Mouse (Mus musculus) adrenal gland, adult 8-10 months (tissue): ENCODE measurements around the gene Gbe1. TPM values are rescaled to one million over a fixed set of nuclear protein-coding genes. Genes with fewer than 3 reads are reported as not detected.

Source experiments
- DNase-seq: peaks from one replicate; pipeline ENCODE4 v3.0.0; 2022
- total RNA-seq, 4 experiments: library from RNA; stranded (reverse); gene quantifications; 2 replicates each; pipeline ENCODE4 v1.2.4; 2022

Gbe1 gene
- total RNA-seq, 4 experiments from 2014 or later: 22.0 to 54.2 (median 37.2) TPM

DNA sequence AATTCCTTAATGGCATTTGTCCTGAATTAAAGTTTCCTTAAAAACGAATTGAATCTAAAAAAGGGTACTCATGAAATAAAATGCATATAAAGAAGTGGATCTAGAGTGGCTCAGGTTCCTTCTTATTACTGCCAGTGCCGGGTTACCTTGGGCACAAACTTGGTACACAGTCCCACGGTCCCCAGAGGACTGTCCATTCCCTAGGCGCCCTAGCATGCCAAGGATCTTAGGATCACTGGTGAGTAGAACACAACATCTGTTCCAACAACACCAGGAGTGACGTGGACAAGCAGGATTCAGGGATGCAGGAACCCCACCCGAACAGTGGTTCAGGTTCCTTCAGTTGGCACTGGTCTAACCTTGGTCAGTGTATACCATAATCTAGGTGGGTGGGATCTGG, 44.6 kb downstream of the Gbe1 start:
- DNase-seq: peak; percentile 11

DNA sequence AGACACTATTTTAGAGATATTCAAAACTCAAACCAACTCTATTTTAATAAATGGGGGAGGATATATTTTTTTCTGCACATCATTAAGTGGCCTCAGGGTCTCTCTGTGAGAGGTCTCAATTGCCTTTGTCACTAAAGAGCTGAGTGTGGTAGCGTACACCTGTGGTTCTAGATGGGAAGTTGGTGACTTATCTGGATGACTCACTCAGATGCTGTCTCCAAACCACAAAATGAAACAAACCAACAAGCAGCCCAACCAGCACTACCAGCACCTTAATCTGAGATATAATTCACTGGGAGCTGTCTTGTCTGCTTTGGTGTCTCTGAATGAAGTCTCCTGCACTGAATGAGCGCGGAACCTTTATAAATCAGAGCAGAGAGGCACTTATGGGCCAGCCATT, 51.5 kb downstream of the Gbe1 start:
- DNase-seq: no peak

DNA sequence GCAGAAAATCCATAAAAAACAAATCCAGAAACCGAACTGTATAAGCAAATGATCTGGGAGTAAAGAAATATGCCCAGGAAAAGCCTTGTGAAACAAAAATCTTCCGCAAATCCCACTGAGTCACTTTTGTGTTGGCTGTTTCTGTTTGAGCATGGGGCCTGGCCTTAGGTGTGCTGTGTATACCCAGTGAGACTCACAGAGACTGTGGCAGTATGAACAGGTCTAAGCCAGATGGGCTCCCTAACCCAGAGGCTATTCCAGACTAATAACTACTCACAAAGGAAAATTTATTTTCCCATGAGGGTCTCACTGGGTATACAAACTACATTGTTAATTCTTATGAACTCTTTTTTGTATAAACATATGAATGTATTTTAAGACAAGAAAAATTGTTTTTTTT, 67.3 kb downstream of the Gbe1 start:
- DNase-seq: no peak

DNA sequence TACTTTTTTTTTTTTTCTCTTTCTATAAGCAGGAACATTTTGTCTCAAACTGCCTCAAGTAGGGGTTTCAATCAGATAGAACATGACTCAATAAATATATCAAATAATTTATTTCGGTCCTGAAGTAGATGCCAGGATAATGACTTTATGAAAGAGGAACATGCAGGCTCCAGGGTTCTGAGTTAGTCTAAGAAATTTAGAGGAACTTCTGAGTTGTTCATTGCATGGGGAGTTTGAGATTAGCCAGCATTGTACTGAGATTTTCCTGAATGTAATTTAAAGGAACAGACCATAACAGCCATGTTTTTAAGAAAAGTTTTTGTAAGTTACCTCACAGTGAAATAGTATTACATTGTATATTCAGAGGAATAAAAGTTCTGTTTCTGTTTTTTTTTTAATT, 71.7 kb downstream of the Gbe1 start:
- DNase-seq: no peak

DNA sequence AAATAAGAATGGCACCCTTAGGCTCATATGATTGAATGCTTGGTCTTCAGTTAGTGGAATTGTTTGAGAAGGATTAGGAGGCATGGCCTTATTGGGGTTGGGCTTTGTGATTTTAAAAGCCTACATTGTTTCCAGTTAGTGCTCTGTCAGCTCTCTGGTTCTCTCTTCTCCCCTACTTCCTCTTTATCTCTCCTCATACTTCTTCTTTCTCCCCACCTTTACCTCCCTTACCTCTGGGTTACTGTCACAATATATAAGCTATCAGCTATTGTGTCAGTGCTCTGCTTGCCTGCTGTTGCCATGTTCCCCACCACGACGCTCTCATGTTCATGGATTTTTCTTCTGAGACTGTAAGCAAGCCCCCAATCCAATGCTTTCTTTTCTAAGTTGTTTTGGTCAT, 73.6 kb downstream of the Gbe1 start:
- DNase-seq: no peak

DNA sequence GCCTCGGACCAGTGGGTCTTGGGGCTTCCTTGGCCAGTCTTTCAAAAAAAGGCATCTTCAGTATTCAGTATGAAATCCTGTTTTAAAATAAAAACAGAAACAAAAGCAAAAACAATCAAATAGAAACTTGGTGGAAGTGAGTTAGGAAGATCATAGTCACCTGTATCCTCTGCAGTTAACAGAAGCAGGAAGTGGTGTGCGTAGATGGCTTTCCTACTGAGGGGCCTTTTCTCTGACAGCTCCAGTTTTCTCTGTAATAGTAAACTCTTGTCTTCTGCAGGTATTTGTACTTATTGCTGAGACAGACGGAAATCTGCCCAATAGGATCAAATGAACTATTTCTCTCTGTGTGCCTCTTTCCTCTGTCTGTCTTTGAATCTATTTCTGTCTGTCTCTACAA, 81.5 kb downstream of the Gbe1 start:
- no peak for DNase-seq

DNA sequence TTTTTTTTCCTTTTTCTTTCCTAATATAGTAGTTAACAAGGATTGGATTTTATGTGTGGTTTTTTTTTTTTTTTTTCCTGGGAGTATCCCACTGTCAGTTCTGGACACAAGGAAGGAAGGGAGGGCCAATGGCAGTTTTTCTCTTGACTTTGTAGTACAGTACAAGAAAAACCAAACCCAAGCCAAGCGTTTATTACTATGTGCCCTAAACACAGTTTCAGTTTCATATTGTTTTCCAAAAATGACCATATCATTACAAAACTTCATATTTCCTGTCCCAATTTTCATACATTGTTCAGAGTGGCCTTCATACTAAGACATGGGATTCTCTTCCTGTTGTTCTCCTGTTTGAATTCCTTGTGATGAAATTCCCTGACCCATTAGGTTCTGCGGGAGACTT, 94.0 kb downstream of the Gbe1 start:
- no peak for DNase-seq

DNA sequence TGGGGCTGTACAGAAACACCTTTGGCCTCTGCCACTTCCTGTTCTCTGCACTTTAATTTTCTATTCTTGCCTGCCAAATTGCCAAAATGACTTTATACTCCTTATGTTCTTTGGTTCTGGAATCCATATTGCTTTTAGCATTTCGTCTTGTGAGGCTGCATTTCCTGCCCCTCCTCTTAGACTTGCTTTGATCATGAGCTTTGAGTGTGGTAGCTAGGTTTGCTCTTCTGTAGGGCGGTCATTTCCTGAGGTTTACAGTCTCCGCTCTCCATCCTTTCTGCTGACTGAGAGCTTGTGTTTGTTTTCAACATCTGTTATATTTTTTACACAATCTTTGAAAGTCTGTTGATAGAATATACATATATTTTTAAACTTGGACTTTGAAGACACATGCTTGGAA, 107.3 kb downstream of the Gbe1 start:
- DNase-seq: no peak

DNA sequence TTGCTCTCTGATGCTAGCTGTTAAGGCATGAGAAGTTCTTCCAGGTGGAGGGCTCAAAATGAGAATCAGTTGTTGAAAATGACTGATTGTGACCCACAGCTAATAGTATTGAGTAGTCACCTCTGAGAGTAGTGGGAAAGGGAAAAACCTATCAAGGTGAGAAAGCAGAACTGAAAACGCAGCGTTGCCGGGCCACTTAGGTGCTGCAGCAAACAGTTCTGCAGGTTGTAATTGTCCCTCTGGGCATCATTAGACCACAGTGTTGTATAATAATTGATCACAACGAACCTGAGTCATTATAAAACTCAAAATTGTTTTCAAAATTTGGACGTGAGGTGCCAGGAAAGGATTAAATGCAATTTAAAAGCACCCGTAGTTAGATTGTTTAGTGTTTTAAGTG, 135.8 kb downstream of the Gbe1 start:
- DNase-seq: no peak

DNA sequence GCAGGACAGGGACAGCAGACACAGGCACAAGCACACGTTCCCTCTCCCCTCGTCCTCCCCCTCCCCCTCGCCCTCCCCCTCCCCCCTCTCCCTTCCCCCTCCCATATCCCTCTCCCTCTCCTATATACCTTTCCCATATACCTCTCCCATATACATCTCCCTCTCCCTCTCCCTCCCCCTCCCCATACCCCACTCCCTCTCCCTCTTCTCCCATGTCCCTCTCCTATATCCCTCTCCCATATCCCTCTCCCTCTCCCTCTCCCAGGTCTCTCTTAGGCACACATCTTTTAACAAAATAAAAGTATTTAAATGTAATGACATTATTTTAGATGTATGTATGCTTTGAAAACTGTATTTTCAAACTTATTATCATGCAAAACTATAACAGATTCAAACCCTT, 161.8 kb downstream of the Gbe1 start:
- DNase-seq: no peak

DNA sequence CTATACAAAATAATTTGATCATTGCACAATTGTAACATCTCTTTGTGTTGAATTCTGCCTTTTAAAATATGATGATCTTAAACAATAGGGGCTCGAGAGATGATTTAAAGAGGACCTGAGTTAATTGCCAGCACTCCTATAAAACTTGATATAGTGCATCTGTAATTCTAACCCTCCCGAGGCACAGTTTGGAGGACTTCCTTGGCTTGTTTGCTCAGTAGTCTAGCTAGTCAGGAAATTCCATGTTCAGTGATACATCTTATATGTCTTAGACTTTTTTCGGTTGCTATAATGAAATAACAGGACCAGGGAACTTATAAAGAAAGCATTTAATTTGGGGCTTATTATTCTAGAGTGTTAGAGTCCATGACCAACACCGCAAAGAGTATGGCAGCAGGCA, 162.4 kb downstream of the Gbe1 start:
- DNase-seq: no peak

DNA sequence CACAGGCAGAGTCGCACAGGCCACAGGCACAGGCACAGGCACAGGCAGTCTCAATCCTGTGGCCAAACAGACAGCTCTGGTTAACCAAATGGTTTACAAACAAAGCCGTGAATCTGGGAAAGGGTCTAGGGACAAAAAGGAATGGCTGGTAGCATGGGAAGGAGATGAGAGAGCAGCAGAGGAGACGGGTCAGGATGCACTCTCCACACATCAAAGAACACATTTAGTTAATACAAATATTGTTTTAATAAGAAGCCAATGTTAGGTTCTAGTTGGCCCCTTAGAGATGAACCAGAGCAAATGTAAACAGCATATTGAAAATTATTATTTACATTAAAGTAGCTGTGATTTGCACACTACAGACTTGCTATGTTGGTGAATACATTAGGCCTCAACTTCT, 166.7 kb downstream of the Gbe1 start:
- DNase-seq: no peak

DNA sequence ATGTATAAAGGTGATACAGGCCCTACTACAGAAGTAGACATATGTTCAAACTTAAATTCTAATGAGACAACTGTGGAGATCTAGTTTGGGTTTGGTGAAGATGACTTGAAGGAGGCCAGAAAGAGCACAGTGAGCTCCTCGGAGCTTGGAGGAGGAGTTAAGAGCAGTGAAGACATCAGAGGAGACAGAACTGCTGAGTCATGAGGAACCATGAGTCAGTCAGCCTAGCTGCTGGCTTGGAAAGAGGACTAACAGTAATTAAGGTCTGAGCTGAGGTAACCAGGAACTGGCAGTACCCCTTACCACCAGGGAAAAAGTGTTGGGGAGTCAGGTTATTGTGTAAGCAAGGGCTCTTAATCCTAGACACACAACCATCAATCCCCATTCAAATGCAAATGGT, 192.7 kb downstream of the Gbe1 start:
- DNase-seq: peak; percentile 4

DNA sequence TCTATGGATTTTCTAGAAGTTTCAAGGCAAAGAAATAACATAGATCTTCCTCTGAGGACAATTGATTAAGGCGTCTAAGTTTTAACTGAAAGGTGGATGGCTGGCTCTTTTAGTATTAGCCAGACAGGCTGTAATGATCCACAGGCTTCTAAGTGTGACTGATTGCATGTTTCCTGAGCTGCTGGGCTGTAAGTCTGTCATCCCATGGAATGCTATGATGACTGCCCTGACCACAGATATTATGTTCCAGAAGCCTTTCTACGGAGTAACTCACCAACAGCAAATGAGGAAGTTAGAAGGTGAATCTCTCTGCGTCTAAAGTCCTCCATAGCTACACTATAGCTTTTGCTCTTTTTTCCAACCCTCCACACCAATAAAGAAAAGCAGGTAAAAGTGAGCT, 197.2 kb downstream of the Gbe1 start:
- no peak for DNase-seq

DNA sequence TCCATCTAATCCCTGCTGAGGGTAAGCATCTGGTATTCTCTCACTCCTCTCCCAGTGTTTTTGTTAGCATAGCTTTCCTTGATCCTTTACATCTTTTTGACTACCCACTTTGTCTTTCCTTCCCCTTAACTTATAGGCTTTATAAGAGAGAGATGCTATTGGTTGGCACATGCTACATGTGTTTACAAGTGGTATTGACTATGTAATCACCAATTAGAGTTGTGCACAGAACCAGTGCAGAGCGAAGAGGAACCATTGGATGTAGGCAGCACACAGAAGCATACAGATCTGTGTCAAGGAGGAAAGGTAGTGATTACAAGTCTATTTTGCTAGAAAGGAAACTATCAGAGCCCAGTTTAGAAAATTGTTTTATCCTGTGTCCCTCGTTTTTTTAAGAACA, 209.1 kb downstream of the Gbe1 start:
- DNase-seq: no peak

DNA sequence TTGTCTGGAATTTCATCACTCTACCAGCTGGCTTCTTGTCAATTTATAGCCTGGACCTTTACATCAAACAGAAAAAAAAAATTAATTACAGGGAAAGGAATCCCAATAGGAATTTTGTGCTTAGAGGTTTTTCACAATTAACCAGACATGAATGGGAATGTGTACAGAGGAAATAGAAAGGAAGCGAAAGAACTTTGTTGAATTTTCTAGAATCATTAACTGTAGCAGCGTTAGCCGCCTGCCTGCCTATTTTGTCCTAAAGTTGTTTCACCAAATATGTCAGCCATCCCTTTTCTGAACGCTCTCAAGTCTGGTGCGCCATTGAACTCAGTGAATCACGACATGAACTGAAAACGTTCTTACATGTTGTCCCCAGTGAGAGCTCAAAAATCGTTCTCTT, 209.8 kb downstream of the Gbe1 start:
- DNase-seq: no peak

DNA sequence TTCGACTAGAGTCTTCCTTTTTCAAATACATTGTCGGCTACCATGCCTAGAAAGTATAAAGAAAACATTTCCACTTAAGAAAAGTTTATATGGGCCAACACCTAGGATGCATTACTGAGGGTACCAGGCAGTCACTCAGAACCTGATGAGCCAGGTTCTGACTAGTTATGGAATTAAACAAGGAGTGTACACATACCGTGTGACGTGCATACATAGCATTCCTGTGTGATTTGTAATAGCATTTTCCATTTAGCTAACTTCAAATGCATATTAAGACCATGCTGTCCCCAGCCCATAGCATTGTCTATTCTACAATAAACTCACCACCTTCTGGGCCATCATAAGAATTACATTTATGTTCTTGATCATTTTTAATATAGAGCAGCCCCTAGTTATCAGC, 210.5 kb downstream of the Gbe1 start:
- no peak for DNase-seq

DNA sequence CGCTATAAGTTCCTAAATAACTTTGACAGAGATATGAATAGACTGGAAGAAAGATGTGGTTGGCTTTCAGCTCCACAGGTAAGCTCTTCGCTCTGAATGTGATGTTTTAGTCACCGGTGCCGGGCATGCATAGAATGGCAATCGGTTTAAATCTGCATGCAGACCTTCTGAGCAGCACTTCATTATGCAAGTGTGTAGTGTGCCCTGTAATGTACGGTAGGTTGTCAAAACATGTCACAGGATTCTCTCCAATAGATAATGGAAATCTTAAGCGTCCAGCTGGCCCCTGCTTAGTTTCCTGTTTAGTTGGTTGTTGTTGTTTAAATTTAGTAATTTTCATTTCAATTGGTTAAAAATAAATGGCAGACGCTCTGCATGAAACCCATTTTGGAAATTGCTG, 213.5 kb downstream of the Gbe1 start:
- DNase-seq: no peak

DNA sequence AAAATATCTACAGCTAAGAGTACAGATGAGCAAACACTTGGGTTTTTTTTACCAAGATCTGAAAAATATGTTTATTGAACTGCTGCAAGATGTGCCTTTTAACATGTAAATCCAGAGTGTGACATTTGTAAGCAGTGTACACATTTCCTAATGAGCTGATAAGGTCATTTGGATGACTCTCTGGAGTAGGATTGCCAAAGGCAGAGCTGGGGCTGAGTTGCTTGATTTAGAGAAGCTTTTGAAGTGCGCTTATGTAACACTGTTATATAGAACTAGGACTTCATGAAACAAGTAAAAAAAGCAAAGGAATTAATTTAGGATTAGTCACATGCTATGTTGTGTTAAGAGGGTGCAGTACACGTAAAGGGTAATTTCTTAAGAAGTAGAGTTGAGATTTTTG, 221.5 kb downstream of the Gbe1 start:
- no peak for DNase-seq

DNA sequence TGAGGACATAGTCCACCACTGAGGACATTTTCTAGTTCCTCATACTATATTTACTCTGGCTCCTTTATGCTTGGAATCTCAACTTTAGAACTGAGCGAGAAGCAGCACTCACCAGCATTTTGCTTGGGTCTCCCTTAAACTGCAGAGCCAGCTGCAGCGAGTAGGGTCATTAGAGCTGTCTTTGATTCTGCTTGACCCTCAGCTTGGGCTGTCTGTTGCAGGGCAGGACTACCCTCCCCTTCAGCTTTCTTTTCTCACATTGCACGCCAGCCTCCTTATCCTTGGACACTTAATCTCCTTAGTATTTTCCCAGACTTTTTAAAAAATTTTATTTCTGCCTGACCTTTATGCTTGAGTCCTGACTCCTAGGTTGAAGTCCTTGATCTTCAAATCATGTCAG, 237.1 kb downstream of the Gbe1 start:
- DNase-seq: no peak

DNA sequence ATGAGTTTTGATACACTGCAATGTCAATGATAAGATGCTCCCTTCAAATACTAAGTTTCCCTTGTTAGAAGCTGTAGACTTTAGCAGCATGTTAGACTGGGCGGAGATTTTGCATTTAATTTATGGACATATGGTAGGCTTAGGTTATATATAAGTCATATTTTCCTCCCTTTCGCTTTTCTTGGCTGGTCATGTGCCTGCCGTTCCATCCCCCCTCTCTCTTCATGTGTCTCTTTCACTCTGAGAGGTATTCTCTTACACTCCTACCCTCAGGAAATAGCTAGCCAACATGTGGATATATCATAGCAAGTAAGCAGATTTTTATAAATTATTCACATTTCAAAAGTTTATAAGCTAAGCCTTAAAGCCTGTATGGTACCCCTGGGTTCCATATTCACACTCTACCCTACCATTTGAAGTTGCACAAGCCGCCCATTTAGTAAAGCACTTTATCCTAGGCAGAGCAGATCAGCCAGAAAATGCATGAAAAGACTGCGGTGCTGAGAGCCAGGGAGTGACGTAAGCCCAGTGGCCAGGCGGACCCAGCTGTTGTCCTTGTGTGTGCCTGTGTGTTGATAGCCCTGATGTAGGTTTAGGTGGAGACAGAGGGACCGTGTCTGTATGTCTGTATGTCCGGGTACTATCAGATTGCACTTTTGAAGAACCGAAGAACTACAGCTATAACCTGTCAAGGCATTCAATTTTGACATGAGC, 248.0 kb downstream of the Gbe1 start:
- DNase-seq: no peak

DNA sequence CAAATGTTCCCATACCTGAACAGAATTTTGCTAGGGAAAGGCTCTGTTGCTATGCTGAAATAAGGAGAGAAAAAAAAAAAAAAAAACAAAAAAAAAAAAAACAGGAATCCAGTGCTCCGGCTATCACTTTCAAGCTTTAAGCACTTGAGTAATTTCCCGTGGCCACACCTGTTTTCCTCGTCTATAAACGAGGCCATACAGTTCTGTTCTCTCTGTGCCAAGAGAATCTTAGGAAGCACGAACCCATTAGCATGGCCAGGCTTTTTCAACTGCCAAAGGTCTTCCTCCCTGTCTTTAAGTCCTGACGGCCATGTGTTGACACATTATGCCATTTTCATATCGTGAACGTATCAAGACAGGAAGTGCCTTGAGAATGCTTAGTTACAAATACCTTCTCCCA, 248.8 kb downstream of the Gbe1 start:
- no peak for DNase-seq

DNA sequence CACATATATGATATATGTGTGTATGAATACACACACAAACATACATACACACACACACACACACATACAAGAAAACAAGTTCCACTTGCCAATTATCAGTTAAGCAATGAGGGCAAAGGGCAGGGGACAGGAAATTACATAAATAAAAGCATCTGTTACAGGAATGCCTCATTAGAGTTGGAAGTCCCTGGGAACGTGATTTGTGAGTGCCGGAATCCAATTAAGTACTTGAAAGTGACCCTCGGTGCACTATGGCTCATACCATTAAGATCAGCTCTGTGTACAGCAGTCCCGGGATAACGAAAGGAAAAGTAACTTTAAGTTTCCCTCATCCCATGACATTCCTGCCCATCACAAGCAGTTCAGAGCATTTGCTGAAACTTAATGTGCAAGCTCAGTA, 249.7 kb downstream of the Gbe1 start:
- no peak for DNase-seq

DNA sequence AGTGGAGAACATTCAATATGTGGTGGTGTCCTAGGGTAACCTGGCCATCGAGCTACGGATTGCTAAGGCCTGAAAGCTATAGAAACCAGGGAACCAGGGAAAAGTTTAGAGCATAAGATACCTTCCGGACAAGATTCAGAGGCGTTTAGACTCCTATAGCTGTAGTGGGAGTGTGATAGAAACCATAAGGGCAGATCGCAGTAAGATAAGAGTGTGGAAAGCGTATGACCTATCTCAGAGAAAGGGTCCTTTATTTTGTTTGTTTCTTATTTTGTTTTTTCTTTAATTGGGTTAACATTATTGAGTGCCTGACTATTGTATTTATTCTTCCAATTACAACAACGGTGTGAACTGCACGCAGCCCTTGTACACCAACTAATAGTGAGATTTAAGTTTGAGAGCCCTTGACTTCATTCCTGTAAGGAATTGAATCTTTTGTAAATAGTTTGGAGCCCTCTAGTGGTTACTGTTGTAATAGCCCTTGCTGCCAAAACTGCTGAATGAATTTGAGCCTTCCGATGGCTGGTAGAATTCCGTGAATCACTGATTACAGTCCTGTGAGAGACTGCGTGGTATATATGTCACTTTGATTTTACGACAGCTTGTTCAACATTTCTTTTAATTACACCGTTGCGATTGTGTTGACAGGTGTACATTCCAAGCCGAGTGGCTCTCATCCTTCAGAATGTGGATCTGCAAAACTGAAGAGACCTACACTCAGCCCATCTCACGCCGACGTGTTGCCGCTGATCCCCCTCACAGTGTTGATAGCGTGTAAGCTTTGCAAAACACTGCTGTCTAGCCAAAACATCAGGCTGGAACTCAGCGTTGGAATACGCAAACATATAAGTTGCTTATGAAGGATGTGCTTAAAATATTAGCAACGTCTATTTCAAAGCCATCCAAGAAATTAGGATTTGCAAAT, 254.9 kb downstream of the Gbe1 start:
- no peak for DNase-seq
